Mouse (Mus musculus) embryonic facial prominence, embryonic 11.5 days (tissue): ENCODE measurements around the gene Cfap70. TPM values are rescaled to one million over a fixed set of nuclear protein-coding genes. Genes with fewer than 3 reads are reported as not detected.
A peak's percentile ranks its signal among the peaks of the same experiment; 100 is the strongest.

Source experiments
- ATAC-seq: fragments of 200-750 bp; cut with Nextera tagmentation; replicated peaks from 2 replicates; pipeline ENCODE4 v1.8.0; 2017; ENCODE audit warnings: low read depth; ENCODE audit not compliant: insufficient number of reproducible peaks, low FRiP score, low TSS enrichment
- DNase-seq: peaks from one replicate; pipeline ENCODE4 v3.0.0-alpha.2; 2015; ENCODE audit warnings: low spot score
- H3K27ac ChIP-seq: fragments of 300-500 bp; sonication (generic); replicated peaks from 2 replicates; pipeline ENCODE4 v1.5.1; 2014; ENCODE audit warnings: mild to moderate bottlenecking, low read depth, low read length, control low read depth
- H3K27me3 ChIP-seq: fragments of 300-500 bp; sonication (generic); 2 replicates; pipeline ENCODE4 v1.6.1; 2014; ENCODE audit warnings: mild to moderate bottlenecking, low read length, moderate library complexity, mixed read lengths; ENCODE audit not compliant: control insufficient read depth, insufficient read depth
- H3K36me3 ChIP-seq: fragments of 300-500 bp; sonication (generic); replicated peaks from 2 replicates; pipeline ENCODE4 v1.6.1; 2014; ENCODE audit warnings: low read depth, mild to moderate bottlenecking, low read length, moderate library complexity, mixed read lengths; ENCODE audit not compliant: control insufficient read depth, insufficient read depth
- H3K4me1 ChIP-seq: fragments of 300-500 bp; sonication (generic); 2 replicates; pipeline ENCODE4 v1.6.1; 2014; ENCODE audit warnings: low read length, mixed read lengths; ENCODE audit not compliant: control insufficient read depth, insufficient read depth
- H3K4me2 ChIP-seq: fragments of 300-500 bp; sonication (generic); 2 replicates; pipeline ENCODE4 v1.6.1; 2014; ENCODE audit warnings: low read depth, mild to moderate bottlenecking, control low read depth, low read length, moderate library complexity
- H3K4me3 ChIP-seq: fragments of 300-500 bp; sonication (generic); 2 replicates; pipeline ENCODE4 v1.5.1; 2014; ENCODE audit warnings: low read depth, low read length, control low read depth
- H3K9ac ChIP-seq: fragments of 300-500 bp; sonication (generic); replicated peaks from 2 replicates; pipeline ENCODE4 v1.6.1; 2014; ENCODE audit warnings: mild to moderate bottlenecking, control low read depth, low read length
- H3K9me3 ChIP-seq: fragments of 300-500 bp; sonication (generic); replicated peaks from 2 replicates; pipeline ENCODE4 v1.6.1; 2016; ENCODE audit warnings: mild to moderate bottlenecking, low read length, inconsistent platforms, mixed read lengths; ENCODE audit not compliant: control insufficient read depth
- WGBS: fragments of 180-500 bp; shearing (Covaris S2); extraction: QIAGEN DNeasy Blood & Tissue Kit; methylation state at CpG from one replicate; pipeline ENCODE4 v1.1.7; 2014; 5-methylcytosine and 5-hydroxymethylcytosine counted together
- polyA plus RNA-seq: library from polyadenylated mRNA; unstranded; fragments of >200 nt; fragmentation: Nextera tagmentation; extraction: Ambion mirVana; gene quantifications from 2 replicates; pipeline ENCODE4 v1.2.1, GENCODE M21; 2014

Cfap70 gene
- polyA plus RNA-seq, 1 experiment from 2014 or later: 0.31 TPM

DNA sequence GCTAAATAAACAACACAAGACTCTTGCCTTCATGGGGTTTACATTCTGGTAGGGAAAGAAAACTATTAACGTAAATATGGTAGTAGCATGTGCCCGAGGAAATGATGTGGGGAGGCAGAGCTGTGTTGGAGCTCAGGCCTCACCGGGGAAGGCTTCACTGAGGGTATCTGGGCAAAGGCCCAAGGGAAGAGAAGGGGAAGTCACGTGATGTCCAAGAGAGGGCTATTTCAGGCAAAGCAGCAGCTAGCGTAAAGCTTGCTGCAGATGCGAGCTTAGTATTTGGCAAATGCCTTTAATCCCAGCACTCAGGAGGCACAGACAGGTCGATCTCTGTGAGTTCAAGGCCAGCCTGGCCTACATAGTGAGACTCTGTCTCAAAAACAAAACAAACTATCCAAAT, 29.8 kb downstream of the Cfap70 start:
- H3K27ac ChIP-seq: no peak overlapping the region
- no peaks in the 10 kb centered on the region for H3K4me1 ChIP-seq
- H3K9ac ChIP-seq: no peak overlapping the region
- no peaks in the 10 kb centered on the region for H3K27me3 ChIP-seq
- no peaks in the 10 kb centered on the region for H3K36me3 ChIP-seq
- no peaks in the 10 kb centered on the region for H3K9me3 ChIP-seq
- WGBS: 68% methylated on average over 7 of the region's 7 CpGs
- no peak overlapping the region for H3K4me2 ChIP-seq
- DNase-seq (no peak), ATAC-seq (no peak)
- no peak overlapping the region for H3K4me3 ChIP-seq

DNA sequence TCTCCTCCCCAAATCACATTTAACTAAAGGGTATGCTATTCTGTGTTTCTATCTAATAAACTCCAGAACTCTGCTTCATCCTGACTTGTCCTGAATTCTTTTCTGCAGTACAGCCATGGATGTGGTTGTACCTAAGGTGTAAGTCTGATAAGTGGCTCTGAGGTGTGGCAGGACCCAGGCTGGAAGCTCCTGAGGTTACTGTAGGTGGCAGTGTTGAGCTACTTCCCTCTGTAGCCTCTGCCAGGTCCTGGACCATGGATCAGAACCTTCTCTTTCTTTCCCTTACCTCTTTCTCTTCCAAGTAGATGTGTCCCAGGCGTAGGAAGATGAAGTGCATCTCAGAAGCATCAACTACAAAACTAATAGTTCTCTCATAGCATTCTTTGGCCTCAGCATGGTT, 52.0 kb downstream of the Cfap70 start:
- Histone ChIP-seq H3K36me3 (no peaks in the 10 kb centered on the region), H3K4me3 (no peak overlapping the region), H3K27ac (no peak overlapping the region), H3K27me3 (no peaks in the 10 kb centered on the region), H3K9ac (no peak overlapping the region), H3K4me1 (no peaks in the 10 kb centered on the region), H3K4me2 (no peak overlapping the region), H3K9me3 (no peaks in the 10 kb centered on the region)
- DNase-seq: peak; percentile 60
- WGBS: 61% methylated on average over 1 of the region's 1 CpGs
- ATAC-seq: no peak

DNA sequence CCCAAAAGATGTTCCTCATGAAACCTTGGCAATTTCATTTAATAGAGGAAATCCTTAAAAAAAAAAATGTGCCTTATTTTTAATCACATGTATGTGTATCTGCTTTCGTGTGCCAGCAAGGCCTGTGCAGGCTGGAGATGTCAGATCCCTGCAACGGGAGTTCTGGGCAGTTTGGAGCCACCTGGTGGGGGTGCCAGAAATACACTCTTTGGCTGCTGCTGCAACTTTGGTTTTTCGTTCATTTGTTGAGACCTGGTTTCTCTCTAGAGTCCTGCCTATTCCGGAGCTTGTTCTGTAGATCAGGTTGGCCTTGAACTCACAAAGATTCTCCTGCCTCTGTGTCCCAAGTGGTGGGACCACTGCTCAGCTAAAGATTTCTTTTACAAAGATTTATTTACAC, 53.2 kb downstream of the Cfap70 start:
- no peak overlapping the region for H3K4me2 ChIP-seq
- 42% methylated on average over 4 of the region's 4 CpGs for WGBS
- no peak overlapping the region for H3K9ac ChIP-seq
- ATAC-seq (no peak), DNase-seq (peak; percentile 28)
- H3K27ac ChIP-seq: no peak overlapping the region
- H3K27me3 ChIP-seq: no peaks in the 10 kb centered on the region
- H3K4me1 ChIP-seq: no peaks in the 10 kb centered on the region
- no peak overlapping the region for H3K4me3 ChIP-seq
- H3K36me3 ChIP-seq: no peaks in the 10 kb centered on the region
- no peaks in the 10 kb centered on the region for H3K9me3 ChIP-seq

DNA sequence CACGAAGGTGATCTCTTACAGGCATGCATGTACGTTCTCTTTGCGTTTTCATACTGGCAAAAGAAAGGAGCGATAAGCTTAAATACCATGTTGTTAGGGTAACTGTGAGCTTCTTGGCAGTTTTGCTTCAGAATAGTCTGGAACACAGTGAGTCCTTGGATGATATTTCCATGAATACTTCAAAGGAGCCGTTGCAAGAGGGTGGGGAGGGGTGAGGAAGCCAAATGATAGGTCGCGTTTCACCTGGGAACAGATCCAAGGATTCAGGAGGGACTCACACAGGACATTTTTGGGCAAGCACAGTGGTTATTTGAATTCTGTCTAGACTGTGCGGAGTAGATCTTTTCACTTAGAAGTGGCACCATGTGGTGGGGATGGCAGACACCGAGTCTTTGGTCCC, 54.8 kb downstream of the Cfap70 start:
- no peak overlapping the region for H3K27ac ChIP-seq

DNA sequence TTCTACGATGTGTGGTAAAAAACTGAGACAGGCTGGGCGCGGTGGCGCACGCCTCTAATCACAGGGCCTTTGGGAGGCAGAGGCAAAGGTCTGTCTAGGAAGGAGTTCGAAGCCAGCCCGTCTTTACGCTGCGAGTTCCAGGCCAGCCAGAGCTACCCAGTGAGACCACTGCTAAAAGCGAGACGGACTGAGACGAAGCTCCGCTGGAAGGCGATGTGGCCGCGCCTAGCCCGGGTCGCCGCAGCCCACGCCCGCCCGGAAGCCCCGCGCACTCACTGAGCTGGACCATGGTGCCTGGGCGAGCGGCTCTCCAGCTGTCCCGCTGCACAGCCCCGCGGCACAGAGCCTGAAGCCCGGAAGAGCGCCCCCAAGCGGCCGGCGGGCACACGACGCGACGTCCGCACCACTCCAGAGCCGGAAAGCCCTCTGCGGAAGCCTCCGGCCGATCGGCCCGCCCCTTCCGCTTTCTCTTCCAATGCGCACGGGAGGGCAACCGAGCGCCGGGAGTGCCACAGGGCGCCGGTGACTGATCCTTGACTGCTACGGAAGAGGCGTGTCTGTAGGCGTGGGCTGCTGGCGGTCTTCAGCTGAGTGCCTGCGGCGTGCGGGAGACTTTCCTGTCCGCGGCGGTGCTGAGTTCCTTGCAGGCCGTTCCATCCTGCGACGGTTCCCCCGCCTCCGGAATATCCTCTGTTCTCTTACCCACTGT, 58.7 kb downstream of the Cfap70 start, which contains the start of gene Mrps16:
TSS of gene Mrps16 (minus strand) at position 430 of the 709 bp plus-strand sequence.
- DNase-seq (peak; percentile 98), ATAC-seq (peak; percentile 96)
- under 1% methylated on average over 68 of the region's 68 CpGs for WGBS
- H3K4me3 ChIP-seq: peak within 1 kb of the TSS; percentile 71
- peak within 1 kb of the TSS; percentile 88 for H3K9ac ChIP-seq
- H3K4me2 ChIP-seq: peak within 1 kb of the TSS; percentile 58
- H3K27ac ChIP-seq: peak within 1 kb of the TSS; percentile 70
- no peaks in the 10 kb centered on the region for H3K27me3 ChIP-seq
- no peaks in the 10 kb centered on the region for H3K4me1 ChIP-seq
- no peaks in the 10 kb centered on the region for H3K9me3 ChIP-seq
- H3K36me3 ChIP-seq: no peaks in the 10 kb centered on the region

More for the DNA sequence above, 54.8 kb downstream of the Cfap70 start:
- DNase-seq (no peak), ATAC-seq (no peak)
- 86% methylated on average over 9 of the region's 9 CpGs for WGBS
- H3K9ac ChIP-seq: no peak overlapping the region
- no peak overlapping the region for H3K4me3 ChIP-seq
- H3K27me3 ChIP-seq: no peaks in the 10 kb centered on the region
- H3K4me2 ChIP-seq: no peak overlapping the region
- no peaks in the 10 kb centered on the region for H3K9me3 ChIP-seq
- H3K36me3 ChIP-seq: no peaks in the 10 kb centered on the region
- H3K4me1 ChIP-seq: no peaks in the 10 kb centered on the region

DNA sequence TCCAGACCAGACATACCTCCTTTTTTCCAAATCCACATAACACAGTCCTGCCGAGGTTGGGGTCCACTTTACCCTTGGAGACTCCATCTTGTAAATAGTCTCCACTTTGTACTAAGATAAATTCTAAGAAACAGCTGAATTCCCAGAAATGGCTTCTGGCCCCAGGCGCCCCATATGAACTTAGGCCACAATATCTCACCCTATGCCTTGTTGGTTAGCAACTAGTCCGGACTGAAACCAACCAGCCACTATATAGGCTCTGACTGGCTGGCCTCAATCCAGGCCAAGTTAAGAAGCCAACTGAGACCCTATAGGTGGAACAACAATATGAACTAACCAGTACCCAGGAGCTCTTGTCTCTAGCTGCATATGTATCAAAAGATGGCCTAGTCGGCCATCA, 59.7 kb downstream of the Cfap70 start:
- no peaks in the 10 kb centered on the region for H3K36me3 ChIP-seq
- H3K9me3 ChIP-seq: no peaks in the 10 kb centered on the region
- DNase-seq: no peak
- H3K4me3 ChIP-seq: no peak overlapping the region
- 81% methylated on average over 3 of the region's 4 CpGs for WGBS
- H3K4me1 ChIP-seq: no peaks in the 10 kb centered on the region
- no peaks in the 10 kb centered on the region for H3K27me3 ChIP-seq
- no peak overlapping the region for H3K9ac ChIP-seq
- no peak overlapping the region for H3K27ac ChIP-seq
- no peak overlapping the region for H3K4me2 ChIP-seq
- no peak for ATAC-seq

DNA sequence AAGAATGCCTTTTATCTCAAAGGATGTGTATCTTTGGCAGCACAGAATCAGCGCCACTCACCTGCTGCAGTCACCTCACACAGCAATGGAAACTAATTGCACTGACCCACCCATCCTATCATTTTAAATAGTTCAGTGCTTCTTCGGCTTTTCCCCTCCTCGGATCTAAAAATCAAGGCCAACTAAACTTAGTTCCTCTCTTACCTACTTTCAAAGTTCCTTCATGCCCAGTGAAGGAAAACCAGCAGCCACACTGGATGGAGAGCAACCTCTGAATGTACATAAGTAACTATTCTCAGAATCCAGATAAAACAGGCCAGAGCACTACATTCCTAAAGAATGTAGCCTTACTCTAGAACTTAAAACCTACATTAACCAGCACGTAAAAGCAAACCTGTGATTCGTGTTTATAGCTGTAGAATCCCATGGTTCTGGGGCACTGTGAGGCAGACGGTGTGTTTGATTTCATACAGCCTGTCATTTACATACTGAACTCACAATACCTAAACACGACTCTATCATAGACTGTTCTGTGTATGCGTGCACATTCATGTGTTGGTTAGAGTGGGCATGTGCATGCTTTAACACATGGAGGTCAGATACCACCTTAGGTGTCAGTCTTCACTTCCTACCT, 62.5 kb downstream of the Cfap70 start:
- Histone ChIP-seq H3K4me1 (no peaks in the 10 kb centered on the region), H3K27me3 (no peaks in the 10 kb centered on the region), H3K27ac (no peak overlapping the region), H3K4me3 (no peak overlapping the region), H3K4me2 (no peak overlapping the region), H3K9ac (no peak overlapping the region), H3K36me3 (no peaks in the 10 kb centered on the region; the same call in 1 of the 2 replicates), H3K9me3 (no peaks in the 10 kb centered on the region)
- no peak for ATAC-seq
- no peak for DNase-seq
- 89% methylated on average over 8 of the region's 8 CpGs for whole genome bisulfite sequencing

DNA sequence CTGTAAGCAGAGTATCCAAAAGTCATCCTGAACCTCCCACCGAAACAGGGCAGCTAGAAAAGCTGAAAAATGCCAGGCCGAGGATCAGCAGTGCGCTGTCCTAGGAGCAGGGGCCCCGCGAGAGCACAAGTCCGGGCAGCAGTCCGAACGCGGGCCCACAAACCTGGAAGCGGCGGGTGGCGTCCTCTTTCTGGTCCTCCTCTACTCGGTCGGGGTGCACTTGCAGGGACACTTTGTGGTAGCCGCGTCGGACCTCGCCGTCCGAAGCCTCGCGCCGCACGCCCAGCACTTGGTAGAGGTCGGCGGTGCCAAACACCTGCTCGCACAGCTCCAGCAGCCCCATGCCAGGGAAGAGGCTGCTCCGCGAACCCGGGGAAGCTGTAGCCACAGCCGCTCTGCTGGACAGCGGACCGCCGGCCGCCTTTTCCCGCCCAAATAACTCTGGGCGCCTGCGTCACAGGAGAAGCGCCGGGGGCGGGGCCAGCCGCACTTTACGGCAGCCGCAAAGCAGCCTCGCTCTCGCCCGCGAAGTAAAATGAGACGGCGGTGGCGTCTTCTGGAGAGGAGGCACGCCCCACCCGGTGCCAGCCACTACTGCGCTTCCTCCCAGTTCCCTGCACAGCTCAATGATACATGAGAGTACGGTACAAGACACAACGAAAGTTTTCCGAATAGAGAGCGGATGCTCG, 63.4 kb downstream of the Cfap70 start, which contains the start of gene Dnajc9:
TSS of gene Dnajc9 (minus strand) at position 470 of the 689 bp plus-strand sequence.
- no peaks in the 10 kb centered on the region for H3K4me1 ChIP-seq
- peak within 1 kb of the TSS; percentile 56 for H3K4me3 ChIP-seq
- H3K36me3 ChIP-seq: no peaks in the 10 kb centered on the region; the same call in 1 of the 2 replicates
- H3K9me3 ChIP-seq: no peaks in the 10 kb centered on the region
- peak within 1 kb of the TSS; percentile 78 for H3K9ac ChIP-seq
- H3K27ac ChIP-seq: peak within 1 kb of the TSS; percentile 63; the same call in 1 of the 2 replicates
- DNase-seq (peak; percentile 96), ATAC-seq (peak; percentile 76)
- peak within 1 kb of the TSS; percentile 50 for H3K4me2 ChIP-seq
- no peaks in the 10 kb centered on the region for H3K27me3 ChIP-seq
- under 1% methylated on average over 59 of the region's 59 CpGs for WGBS
